Mouse (Mus musculus) cerebellum, adult 2 months (tissue): ENCODE results near the gene Serbp1.

Source experiments
- CTCF ChIP-seq: fragments of 200-500 bp; IDR thresholded peaks from 2 replicates; pipeline ENCODE4 v1.5.1; 2011; ENCODE audit warnings: low read depth, mild to moderate bottlenecking, control low read depth, low read length, moderate library complexity, borderline replicate concordance; ENCODE audit not compliant: insufficient read depth
- POLR2A ChIP-seq: fragments of 200-500 bp; IDR thresholded peaks from 2 replicates; pipeline ENCODE4 v1.6.1; 2011; ENCODE audit warnings: low read length, control low read depth, borderline replicate concordance; ENCODE audit not compliant: insufficient read depth

- TF ChIP-seq CTCF = no peak
- no peak for TF ChIP-seq POLR2A
These were observed 20.6 kb upstream of the Serbp1 start for GRCm38 (mm10) chr6:67217402-67217801.
